Mouse (Mus musculus) adrenal gland, adult (tissue): ENCODE results near the gene Snx10.

Experiments
- DNase-seq, 2 experiments: peaks; one replicate each; pipeline ENCODE4 v3.0.0; 2022 to 2023; ENCODE audit warnings: low spot score in 1 of 2; ENCODE audit not compliant: inconsistent age in 2 of 2

The Snx10 gene

GRCm38 (mm10) chr6:51633663-51634362, 110.1 kb downstream of the Snx10 start:
- no peak for DNase-seq

DNA sequence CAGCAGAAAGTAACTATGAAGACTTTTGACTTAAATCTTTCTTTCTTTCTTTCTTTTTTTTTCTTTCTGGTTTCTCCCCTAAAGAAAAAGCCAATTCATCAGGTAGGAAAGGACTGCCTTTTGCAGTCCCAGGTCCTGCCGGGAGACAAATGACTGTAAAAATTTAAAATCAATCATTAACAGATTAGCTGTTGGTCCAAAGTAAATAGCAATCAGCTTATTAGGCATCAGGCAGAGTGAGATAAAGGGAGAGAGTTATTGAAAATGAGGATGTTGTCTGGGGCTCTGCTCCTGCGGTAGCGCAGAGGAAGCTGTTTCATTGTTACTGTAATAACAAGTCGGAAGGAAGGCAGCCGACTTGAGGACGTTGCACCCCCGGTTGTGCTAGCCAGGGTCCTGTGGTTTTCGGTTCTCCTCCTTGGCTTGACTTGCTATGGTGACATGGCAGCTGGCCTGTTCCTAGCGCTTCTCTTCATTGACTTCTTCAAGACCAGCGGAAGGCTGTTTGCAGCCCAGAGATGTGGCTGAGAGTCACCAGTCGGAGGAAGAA, 112.4 kb downstream of the Snx10 start:
- peak; percentile 8 to 27 for DNase-seq
